Mouse (Mus musculus) CD4-positive naive resting alpha-beta T cell, adult 76 days (primary cell): ENCODE data around the gene Cuzd1. TPM values are rescaled to one million over a fixed set of nuclear protein-coding genes. Genes with fewer than 3 reads are reported as not detected.

ENCODE experiments used
- total RNA-seq: library from RNA; stranded (reverse); gene quantifications from one replicate; pipeline ENCODE4 v1.2.4, GENCODE M21; 2023

The Cuzd1 gene
- total RNA-seq: not detected

DNA sequence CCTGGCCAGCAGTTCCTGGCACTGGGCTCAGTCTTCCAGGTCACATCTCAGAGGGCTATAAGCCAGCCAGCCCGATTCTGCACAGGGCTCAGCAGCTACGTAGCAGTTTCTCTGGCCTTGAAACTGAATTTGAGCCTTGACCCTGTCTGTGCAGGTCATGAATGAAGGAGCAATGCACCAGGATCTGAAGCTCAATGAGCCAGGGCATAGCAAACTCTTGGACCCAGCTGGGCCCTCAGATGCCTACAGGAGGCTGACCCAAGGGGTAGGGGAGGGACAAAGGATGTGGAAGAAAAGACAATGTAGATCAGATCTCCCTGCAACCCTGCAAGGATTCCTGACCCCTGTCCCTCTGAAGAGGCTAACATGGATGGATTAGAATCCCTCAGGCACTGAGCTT lies at the start of gene Cuzd1:
TSS of gene Cuzd1 (minus strand) at position 101 of the 400 bp plus-strand sequence.

DNA sequence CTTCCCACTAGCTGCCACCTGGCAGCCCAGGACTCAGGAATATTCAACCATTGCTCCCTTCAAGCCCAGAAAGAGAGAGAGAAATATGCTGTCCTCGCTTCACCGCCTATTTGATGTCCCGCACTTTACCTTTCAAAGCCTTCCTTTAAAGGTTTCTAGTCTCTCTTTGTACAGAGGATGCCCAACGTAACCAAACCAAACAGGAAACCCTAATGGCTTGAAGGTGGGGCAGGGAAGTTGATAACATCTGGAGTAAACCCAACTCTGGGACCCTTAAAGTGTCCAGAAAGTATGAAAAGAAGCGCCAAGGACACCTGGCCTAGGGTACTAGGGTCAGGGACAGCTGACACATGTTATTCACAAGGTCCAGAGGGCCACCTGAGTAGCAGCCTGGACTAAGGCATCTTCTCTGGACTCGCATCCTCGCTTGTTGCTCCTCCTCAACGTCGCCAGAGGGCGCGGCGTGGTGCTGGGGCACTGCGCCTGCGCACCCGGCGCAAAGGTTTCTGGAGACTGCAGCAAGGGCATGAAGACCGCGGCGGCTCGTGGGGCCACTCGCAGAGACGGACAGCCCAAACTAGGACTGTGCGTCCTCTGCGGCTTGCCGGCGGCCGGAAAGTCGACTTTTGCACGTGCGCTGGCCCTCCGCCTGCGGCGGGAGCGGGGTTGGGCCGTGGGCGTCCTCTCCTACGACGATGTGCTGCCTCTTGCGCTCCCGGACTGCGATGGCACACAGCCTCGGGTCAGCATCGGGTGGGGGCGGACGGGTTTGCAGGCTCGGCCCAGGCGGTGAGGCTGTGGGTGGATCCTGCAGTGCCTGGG lies 48.8 kb upstream of the Cuzd1 start, which contains the start of gene Pstk:
TSS of gene Pstk (plus strand) at position 494 of the 822 bp plus-strand sequence.

DNA sequence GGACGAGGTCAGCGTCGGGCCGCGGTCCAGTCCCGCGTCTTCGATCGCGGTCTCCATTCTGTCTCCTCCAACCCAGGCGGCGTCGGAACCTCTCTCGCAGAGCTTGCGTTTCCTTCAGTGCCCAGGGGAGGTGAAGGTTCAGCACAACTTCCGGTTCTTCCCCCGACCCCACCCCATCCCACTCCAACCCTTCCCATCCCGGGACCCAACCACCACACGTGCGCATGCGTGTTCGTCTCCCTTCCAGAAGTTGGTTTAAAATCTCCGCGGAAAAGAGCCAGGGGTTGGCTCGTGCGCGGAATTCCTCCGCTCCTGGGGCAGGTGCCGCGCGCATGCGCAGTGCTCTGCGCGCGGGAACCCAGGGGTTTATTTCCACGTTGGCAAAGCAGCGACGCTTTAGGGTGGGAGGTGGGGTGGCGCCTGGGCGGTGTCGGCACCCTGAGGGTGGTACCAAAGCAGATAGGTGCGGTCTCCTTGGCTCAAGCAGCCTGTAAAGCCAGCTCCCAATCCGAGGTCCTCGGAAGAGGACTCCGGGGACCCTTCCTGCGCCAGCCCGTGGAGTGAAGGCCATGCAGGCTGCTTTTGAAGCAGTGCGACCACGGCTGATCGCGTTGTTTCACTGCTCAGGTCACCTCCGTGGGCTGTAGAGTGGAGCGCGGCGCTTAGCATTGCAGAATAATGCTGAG lies 40.7 kb upstream of the Cuzd1 start, which contains the start of gene 2310057M21Rik:
TSS of gene 2310057M21Rik (minus strand) at position 145 of the 686 bp plus-strand sequence.

GRCm38 (mm10) chr7:131333564-131333963 lies 11.5 kb upstream of the Cuzd1 start, which contains the start of gene Fam24a:
Fam24a (plus strand) TSS chr7:131333864.

DNA sequence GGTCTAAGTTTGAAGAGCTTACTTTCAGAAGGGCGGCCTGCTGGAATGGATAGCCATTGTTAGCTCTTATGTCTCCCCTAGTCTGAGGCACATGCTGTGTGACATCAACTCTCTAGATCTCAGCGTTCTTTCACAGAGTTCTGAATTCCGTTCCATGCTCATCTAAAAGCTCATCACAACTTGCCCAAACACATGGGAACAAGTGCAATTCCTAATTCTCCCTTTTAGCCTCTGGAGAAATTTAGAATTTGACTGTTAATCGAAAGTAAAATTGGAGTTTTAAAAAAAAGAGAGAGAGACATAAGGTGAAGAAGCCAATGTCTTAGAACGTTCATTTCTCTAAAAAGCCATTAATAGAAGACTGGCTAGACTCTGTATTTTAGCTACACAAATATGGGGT lies 7.3 kb upstream of the Cuzd1 start, which contains the start of gene Fam24b:
TSS of gene Fam24b (minus strand) at position 101 of the 400 bp plus-strand sequence.

Other genes starting within 250 kb of the Cuzd1 start
- not detected for gene 4933402N03Rik, start 176.0 kb downstream of the Cuzd1 start, total RNA-seq
- gene 5430419D17Rik, start 147.9 kb downstream of the Cuzd1 start, total RNA-seq: not detected
- not detected for gene Fam24b, start 7.2 kb upstream of the Cuzd1 start, total RNA-seq
- gene Fam24a, start 11.6 kb upstream of the Cuzd1 start, total RNA-seq: not detected
- gene 2310057M21Rik, start 40.5 kb upstream of the Cuzd1 start, total RNA-seq: 13.1 TPM
- gene Pstk, start 48.8 kb upstream of the Cuzd1 start, total RNA-seq: 14.7 TPM
- 83.1 TPM for gene Ikzf5, start 88.2 kb upstream of the Cuzd1 start, total RNA-seq
- 12.2 TPM for gene Acadsb, start 88.3 kb upstream of the Cuzd1 start, total RNA-seq
- gene Hmx3, start 220.6 kb upstream of the Cuzd1 start, total RNA-seq: not detected
- gene Hmx2, start 226.5 kb upstream of the Cuzd1 start, total RNA-seq: not detected
- 58.1 TPM for gene Bub3, start 237.9 kb upstream of the Cuzd1 start, total RNA-seq